8 mouse cellular contexts compared by ENCODE assay signal in the genomic region with DNA sequence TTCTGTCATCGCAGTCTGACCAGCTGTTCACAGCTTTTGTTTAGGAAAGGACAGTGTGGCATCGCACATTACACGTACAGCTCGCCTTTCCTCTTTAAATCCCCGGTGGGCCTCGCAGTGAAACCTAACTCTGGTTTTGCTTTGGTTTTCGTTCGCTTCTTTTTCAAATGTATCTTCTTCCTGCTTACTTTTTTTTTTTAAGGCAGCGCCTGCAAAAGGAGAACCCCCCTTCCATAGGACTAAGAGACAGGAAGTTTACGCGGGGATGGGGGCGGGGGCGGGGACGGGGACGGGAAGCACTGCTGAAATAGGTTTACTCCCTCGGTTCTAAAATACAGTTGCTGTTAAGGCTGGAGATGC. TPM values are rescaled to one million over a fixed set of nuclear protein-coding genes. Genes with fewer than 3 reads are reported as not detected.
A peak's percentile ranks its signal among the peaks of the same experiment; 100 is the strongest.
DNase-seq lines count a peak whose midpoint lies in the region; ATAC-seq and TF ChIP-seq lines count a peak whose summit lies in the region.

No protein-coding gene starts in this region.

- no peaks in the 10 kb centered on the region for H3K27me3 ChIP-seq in intestine, embryonic 14.5 days (replicated peaks; ENCODE audit: control insufficient read depth, insufficient read depth, low read length)
- H3K27me3 ChIP-seq in liver, embryonic 12.5 days (replicated peaks): no peaks in the 10 kb centered on the region

- peak overlapping the region; percentile 22 for H3K9ac ChIP-seq in intestine, embryonic 14.5 days (ENCODE audit: low read length)
- peak overlapping the region; percentile 18 for H3K9ac ChIP-seq in liver, embryonic 12.5 days

- WGBS in intestine, embryonic 14.5 days: 15% methylated on average over 16 of the region's 16 CpGs
- WGBS in liver, embryonic 12.5 days (ENCODE audit: insufficient replicate concordance): 12% methylated on average over 16 of the region's 16 CpGs

- peak; percentile 20 for DNase-seq in layer of hippocampus, adult 11-12 months (ENCODE audit: low spot score)
- no peak for DNase-seq in layer of hippocampus, adult 9-10 months (ENCODE audit: low spot score)
- peak; percentile 8 for DNase-seq in gastrocnemius, postnatal 14 days
- DNase-seq in intestine, embryonic 14.5 days (ENCODE audit: low spot score): peak; percentile 80
- DNase-seq in neural tube, embryonic 10.5 days (ENCODE audit: extremely low spot score, low spot score): peak; percentile 62
- peak; percentile 33 to 40 for DNase-seq in thymus, postnatal 36 days

- no peaks in the 10 kb centered on the region for H3K36me3 ChIP-seq in intestine, embryonic 14.5 days (ENCODE audit: control insufficient read depth, insufficient read depth, low read length)
- no peaks in the 10 kb centered on the region for H3K36me3 ChIP-seq in liver, embryonic 12.5 days

- no peak for TF ChIP-seq CTCF in bone marrow macrophage, adult 2 months (IDR thresholded peaks at IDR 0.05; ENCODE audit: low read depth, low read length)

- ATAC-seq in intestine, embryonic 14.5 days (replicated peaks; ENCODE audit: low FRiP score, low TSS enrichment, low read depth): peak; percentile 79; the same call in 1 of the 2 replicates
- peak; percentile 72; the same call in 1 of the 2 replicates for ATAC-seq in liver, embryonic 12.5 days

- peak overlapping the region; percentile 48 for H3K4me2 ChIP-seq in intestine, embryonic 14.5 days (ENCODE audit: low read length)
- H3K4me2 ChIP-seq in liver, embryonic 12.5 days: peak overlapping the region; percentile 66

- H3K9me3 ChIP-seq in intestine, embryonic 14.5 days (ENCODE audit: control insufficient read depth, low read length): no peaks in the 10 kb centered on the region
- H3K9me3 ChIP-seq in liver, embryonic 12.5 days (replicated peaks): no peaks in the 10 kb centered on the region

- no peak for TF ChIP-seq POLR2A in bone marrow macrophage, adult 2 months (IDR thresholded peaks at IDR 0.05; ENCODE audit: borderline replicate concordance, low read depth, low read length)

- H3K27ac ChIP-seq in bone marrow macrophage, adult 2 months (ENCODE audit: insufficient read depth, low read depth, low read length): peak overlapping the region; percentile 79
- peak overlapping the region; percentile 84 for H3K27ac ChIP-seq in intestine, embryonic 14.5 days (ENCODE audit: low read depth)
- peak overlapping the region; percentile 37; the same call in 1 of the 2 replicates for H3K27ac ChIP-seq in liver, embryonic 12.5 days

- intact Hi-C loops in gastrocnemius, postnatal 14 days (cut with DNase I; ENCODE audit: low total_unique reads): no loop called here

- H3K4me3 ChIP-seq in bone marrow macrophage, adult 2 months (ENCODE audit: insufficient read depth, low read length): peak overlapping the region; percentile 52
- H3K4me3 ChIP-seq in intestine, embryonic 14.5 days (ENCODE audit: low read depth, low read length): peak overlapping the region; percentile 39
- H3K4me3 ChIP-seq in liver, embryonic 12.5 days: peak overlapping the region; percentile 42

- H3K4me1 ChIP-seq in bone marrow macrophage, adult 2 months (ENCODE audit: control insufficient read depth, insufficient read depth, low read length): peaks cover 9% of the 10 kb centered on the region
- H3K4me1 ChIP-seq in intestine, embryonic 14.5 days (replicated peaks; ENCODE audit: control insufficient read depth, insufficient read depth, low read length): peaks cover 6% of the 10 kb centered on the region; the same call in 1 of the 2 replicates
- H3K4me1 ChIP-seq in liver, embryonic 12.5 days: peaks cover 9% of the 10 kb centered on the region; the same call in 1 of the 2 replicates

RNA-seq across cellular contexts. Expression of a gene that starts 12.0 kb away (rescaled TPM):
- 15.9 and 17.1 TPM in 2 replicates for polyA plus RNA-seq in bone marrow macrophage, adult 2 months (2012; ENCODE audit: insufficient read depth, insufficient read length, missing spikeins)
- total RNA-seq in gastrocnemius, postnatal 14 days (2021): 10 to 100 TPM; 17.7 to 24.7 TPM
- 69.6 and 74.1 TPM in 2 replicates for polyA plus RNA-seq in intestine, embryonic 14.5 days (2014; fragmentation: Nextera tagmentation; extraction: Ambion mirVana)
- polyA plus RNA-seq in liver, embryonic 12.5 days (2016; fragmentation: Nextera tagmentation; extraction: Ambion mirVana): 206 and 209 TPM in 2 replicates
